Mouse (Mus musculus) midbrain, embryonic 16.5 days (tissue): Measurements from ENCODE around the gene Gnai2. TPM values are rescaled to one million over a fixed set of nuclear protein-coding genes. Genes with fewer than 3 reads are reported as not detected.

Experiments used
- ATAC-seq: fragments of 200-750 bp; cut with Nextera tagmentation; 2 replicates; pipeline ENCODE4 v1.8.0; 2017; ENCODE audit warnings: moderate TSS enrichment
- H3K27ac ChIP-seq: fragments of 300-500 bp; sonication (generic); 2 replicates; pipeline ENCODE4 v1.5.1; 2014; ENCODE audit warnings: mild to moderate bottlenecking, low read length, mixed read lengths
- H3K27me3 ChIP-seq: fragments of 300-500 bp; sonication (generic); 2 replicates; pipeline ENCODE4 v1.6.1; 2014; ENCODE audit warnings: low read depth, low read length, mixed read lengths; ENCODE audit not compliant: control insufficient read depth, insufficient read depth
- H3K36me3 ChIP-seq: fragments of 300-500 bp; sonication (generic); 2 replicates; pipeline ENCODE4 v1.6.1; 2014; ENCODE audit warnings: mild to moderate bottlenecking, low read length, moderate library complexity, mixed read lengths; ENCODE audit not compliant: control insufficient read depth, insufficient read depth
- H3K4me1 ChIP-seq: fragments of 300-500 bp; sonication (generic); 2 replicates; pipeline ENCODE4 v1.6.1; 2014; ENCODE audit warnings: mild to moderate bottlenecking, low read length, mixed read lengths; ENCODE audit not compliant: control insufficient read depth, insufficient read depth
- H3K4me2 ChIP-seq: fragments of 300-500 bp; sonication (generic); 2 replicates; pipeline ENCODE4 v1.6.1; 2014; ENCODE audit warnings: mild to moderate bottlenecking, low read length, mixed read lengths
- H3K4me3 ChIP-seq: fragments of 300-500 bp; sonication (generic); 2 replicates; pipeline ENCODE4 v1.5.1; 2014; ENCODE audit warnings: low read depth, mild to moderate bottlenecking, low read length, moderate library complexity, mixed read lengths
- H3K9ac ChIP-seq: fragments of 300-500 bp; sonication (generic); 2 replicates; pipeline ENCODE4 v1.6.1; 2014; ENCODE audit warnings: low read depth, low read length, mixed read lengths
- H3K9me3 ChIP-seq: fragments of 300-500 bp; sonication (generic); replicated peaks from 2 replicates; pipeline ENCODE4 v1.6.1; 2014; ENCODE audit warnings: mild to moderate bottlenecking, low read length, mixed read lengths; ENCODE audit not compliant: control insufficient read depth, poor library complexity, severe bottlenecking
- WGBS: fragments of 180-500 bp; shearing (Covaris S2); extraction: QIAGEN DNeasy Blood & Tissue Kit; methylation state at CpG from one replicate; pipeline ENCODE4 v1.1.7; 2014; 5-methylcytosine and 5-hydroxymethylcytosine counted together
- polyA plus RNA-seq: library from polyadenylated mRNA; unstranded; fragments of >200 nt; fragmentation: Nextera tagmentation; extraction: Ambion mirVana; gene quantifications from 2 replicates; pipeline ENCODE4 v1.2.1, GENCODE M21; 2015

Gene Gnai2
- polyA plus RNA-seq, 1 experiment from 2014 or later: 278 TPM

GRCm38 (mm10) chr9:107581584-107581983 lies 53.6 kb downstream of the Gnai2 start:
- H3K9ac ChIP-seq: peak overlapping the region; percentile 75

GRCm38 (mm10) chr9:107580501-107581317 lies 54.5 kb downstream of the Gnai2 start, which contains the start of gene Hyal3:
TSS of gene Hyal3 (plus strand) at chr9:107580818.
- Histone ChIP-seq H3K27me3 (no peaks in the 10 kb centered on the region), H3K4me1 (peaks cover 18% of the 10 kb centered on the region), H3K4me3 (peak within 1 kb of the TSS; percentile 47), H3K27ac (peak within 1 kb of the TSS; percentile 84), H3K36me3 (0 out of 2 replicates have a peak, but pooled peaks cover 4% of the 10 kb centered on the region), H3K9ac (peak within 1 kb of the TSS; percentile 75), H3K9me3 (no peaks in the 10 kb centered on the region), H3K4me2 (peak within 1 kb of the TSS; percentile 97)
- under 1% methylated on average over 32 of the region's 32 CpGs for WGBS
- ATAC-seq: peak; percentile 79

More at GRCm38 (mm10) chr9:107581584-107581983, 53.6 kb downstream of the Gnai2 start:
- Histone ChIP-seq H3K27ac (no peak overlapping the region), H3K4me1 (peaks cover 18% of the 10 kb centered on the region), H3K4me2 (peak overlapping the region; percentile 97), H3K9me3 (no peaks in the 10 kb centered on the region), H3K27me3 (no peaks in the 10 kb centered on the region), H3K36me3 (0 out of 2 replicates have a peak, but pooled peaks cover 4% of the 10 kb centered on the region), H3K4me3 (peak overlapping the region; percentile 47)
- 76% methylated on average over 4 of the region's 4 CpGs for whole genome bisulfite sequencing
- ATAC-seq: no peak

GRCm38 (mm10) chr9:107579023-107579900 lies 55.9 kb downstream of the Gnai2 start:
- Histone ChIP-seq H3K4me1 (peaks cover 18% of the 10 kb centered on the region), H3K4me3 (no peak overlapping the region), H3K27ac (no peak overlapping the region), H3K9ac (no peak overlapping the region), H3K4me2 (no peak overlapping the region), H3K9me3 (no peaks in the 10 kb centered on the region), H3K36me3 (0 out of 2 replicates have a peak, but pooled peaks cover 6% of the 10 kb centered on the region), H3K27me3 (no peaks in the 10 kb centered on the region)
- 96% methylated on average over 14 of the region's 14 CpGs for WGBS
- no peak for ATAC-seq

GRCm38 (mm10) chr9:107578587-107578986 lies 56.6 kb downstream of the Gnai2 start, which contains the start of gene Naa80:
TSS of gene Naa80 (plus strand) at chr9:107578887.
- H3K4me1 ChIP-seq: peaks cover 18% of the 10 kb centered on the region
- H3K4me3 ChIP-seq: no peak within 1 kb of the TSS
- H3K27me3 ChIP-seq: no peaks in the 10 kb centered on the region
- no peak within 1 kb of the TSS for H3K4me2 ChIP-seq
- no peak within 1 kb of the TSS for H3K27ac ChIP-seq
- H3K36me3 ChIP-seq: peaks cover 8% of the 10 kb centered on the region; the same call in 1 of the 2 replicates
- H3K9me3 ChIP-seq: no peaks in the 10 kb centered on the region
- H3K9ac ChIP-seq: no peak within 1 kb of the TSS
- no peak for ATAC-seq
- WGBS: 83% methylated on average over 3 of the region's 3 CpGs

- WGBS: 94% methylated on average over 10 of the region's 10 CpGs
- H3K36me3 ChIP-seq: peaks cover 6% of the 10 kb centered on the region; the same call in 1 of the 2 replicates
Measured at GRCm38 (mm10) chr9:107577871-107578270, 57.3 kb downstream of the Gnai2 start.

GRCm38 (mm10) chr9:107576357-107577107 lies 58.6 kb downstream of the Gnai2 start, which contains the start of gene Hyal1:
TSS of gene Hyal1 (plus strand) at chr9:107576927.
- peaks cover 17% of the 10 kb centered on the region for H3K4me1 ChIP-seq
- peaks cover 13% of the 10 kb centered on the region; the same call in 1 of the 2 replicates for H3K36me3 ChIP-seq
- no peak within 1 kb of the TSS; the same call in 1 of the 2 replicates for H3K9ac ChIP-seq
- WGBS: 30% methylated on average over 16 of the region's 16 CpGs
- H3K9me3 ChIP-seq: no peaks in the 10 kb centered on the region
- no peaks in the 10 kb centered on the region for H3K27me3 ChIP-seq
- H3K4me2 ChIP-seq: peak within 1 kb of the TSS; percentile 29
- ATAC-seq: no peak
- peak within 1 kb of the TSS; percentile 35; the same call in 1 of the 2 replicates for H3K27ac ChIP-seq
- H3K4me3 ChIP-seq: peak within 1 kb of the TSS; percentile 10; the same call in 1 of the 2 replicates

More at GRCm38 (mm10) chr9:107577871-107578270, 57.3 kb downstream of the Gnai2 start:
- no peak overlapping the region for H3K4me3 ChIP-seq
- no peaks in the 10 kb centered on the region for H3K9me3 ChIP-seq
- no peak overlapping the region for H3K4me2 ChIP-seq
- no peak for ATAC-seq
- peaks cover 18% of the 10 kb centered on the region for H3K4me1 ChIP-seq
- H3K27me3 ChIP-seq: no peaks in the 10 kb centered on the region
- H3K27ac ChIP-seq: no peak overlapping the region
- H3K9ac ChIP-seq: no peak overlapping the region

GRCm38 (mm10) chr9:107575579-107576356 lies 59.4 kb downstream of the Gnai2 start:
- Histone ChIP-seq H3K9ac (no peak overlapping the region), H3K9me3 (no peaks in the 10 kb centered on the region), H3K4me1 (peaks cover 18% of the 10 kb centered on the region), H3K4me3 (no peak overlapping the region), H3K36me3 (peaks cover 14% of the 10 kb centered on the region; the same call in 1 of the 2 replicates), H3K27ac (no peak overlapping the region), H3K4me2 (no peak overlapping the region), H3K27me3 (no peaks in the 10 kb centered on the region)
- ATAC-seq: no peak
- 92% methylated on average over 14 of the region's 14 CpGs for WGBS
